Mouse (Mus musculus) CH12.LX (cell line): ENCODE results near the gene Rbm47. TPM values are rescaled to one million over a fixed set of nuclear protein-coding genes. Genes with fewer than 3 reads are reported as not detected.

Experiments used
- DNase-seq: peaks from one replicate; pipeline ENCODE4 v3.0.0-alpha.2; 2013; ENCODE audit errors: extremely low read depth
- H3K27ac ChIP-seq: 2 replicates; pipeline ENCODE4 v1.5.1; 2012; ENCODE audit warnings: low read depth, mild to moderate bottlenecking, control low read depth, moderate library complexity; ENCODE audit not compliant: insufficient read depth
- H3K27me3 ChIP-seq: replicated peaks from 2 replicates; pipeline ENCODE3; 2012; ENCODE audit warnings: inconsistent platforms
- H3K36me3 ChIP-seq, 2 experiments: replicated peaks in 1 of 2; 2 replicates each; pipeline versions ENCODE3 to v1.6.1; 2012; ENCODE audit warnings: inconsistent platforms in 1 of 2, low read length in 1 of 2, mild to moderate bottlenecking in 1 of 2, mixed read lengths in 1 of 2, moderate library complexity in 1 of 2; ENCODE audit not compliant: control insufficient read depth in 1 of 2, insufficient read depth in 1 of 2
- H3K4me1 ChIP-seq, 2 experiments: 2 replicates each; pipeline ENCODE4 v1.6.1; 2012; ENCODE audit warnings: inconsistent platforms in 1 of 2, moderate library complexity in 1 of 2; ENCODE audit not compliant: insufficient read depth in 2 of 2, control insufficient read depth in 1 of 2
- H3K4me2 ChIP-seq: 2 replicates; pipeline ENCODE4 v1.6.1; 2012; ENCODE audit warnings: low read depth, mild to moderate bottlenecking, control low read depth; ENCODE audit not compliant: poor library complexity, insufficient read depth, severe bottlenecking
- H3K4me3 ChIP-seq, 3 experiments: fragments of 150-350 bp in 1 of 3; sonication (generic) in 1 of 3; replicated peaks in 1 of 3; 2 replicates each; pipeline versions ENCODE3 to v1.5.1; 2011 to 2012; ENCODE audit warnings: low read depth in 2 of 3, low read length in 2 of 3, mild to moderate bottlenecking in 2 of 3, moderate library complexity in 2 of 3, control low read depth in 1 of 3, improper control_type of control experiment in 1 of 3, inconsistent platforms in 1 of 3, mixed read lengths in 1 of 3; ENCODE audit not compliant: poor library complexity in 1 of 3
- H3K79me2 ChIP-seq: replicated peaks from 2 replicates; pipeline ENCODE4 v1.6.1; 2012; ENCODE audit warnings: mild to moderate bottlenecking, moderate library complexity; ENCODE audit not compliant: control insufficient read depth, poor library complexity, insufficient read depth, severe bottlenecking; ENCODE audit errors: extremely low read depth
- H3K9ac ChIP-seq: 2 replicates; pipeline ENCODE4 v1.6.1; 2012; ENCODE audit warnings: low read depth, mild to moderate bottlenecking, control low read depth, moderate library complexity; ENCODE audit not compliant: insufficient read depth
- H3K9me3 ChIP-seq: replicated peaks from 2 replicates; pipeline ENCODE3; 2012; ENCODE audit warnings: low read length, inconsistent platforms, mixed read lengths
- BHLHE40 ChIP-seq: IDR thresholded peaks from 2 replicates; pipeline ENCODE4 v1.6.1; 2011; ENCODE audit warnings: mild to moderate bottlenecking, low read depth, low read length, improper control_type of control experiment
- CHD1 ChIP-seq: IDR thresholded peaks from 2 replicates; pipeline ENCODE4 v1.6.1; 2012; ENCODE audit warnings: low read depth, low read length, improper control_type of control experiment, inconsistent platforms
- CHD2 ChIP-seq: IDR thresholded peaks from 2 replicates; pipeline ENCODE4 v1.6.1; 2011; ENCODE audit warnings: low read length, improper control_type of control experiment
- CTCF ChIP-seq, 2 experiments: IDR thresholded peaks in 1 of 2; conservative IDR thresholded peaks in 1 of 2; 2 replicates each; pipeline ENCODE4 v1.5.1; 2011 to 2012; ENCODE audit warnings: low read depth in 2 of 2, low read length in 2 of 2, improper control_type of control experiment in 1 of 2, inconsistent platforms in 1 of 2, mild to moderate bottlenecking in 1 of 2, moderate library complexity in 1 of 2
- ELF1 ChIP-seq: IDR thresholded peaks from 2 replicates; pipeline ENCODE4 v1.6.1; 2014; ENCODE audit warnings: low read depth, mild to moderate bottlenecking, inconsistent platforms, low read length, improper control_type of control experiment
- ETS1 ChIP-seq: conservative IDR thresholded peaks from 2 replicates; pipeline ENCODE4 v1.6.1; 2012; ENCODE audit warnings: low read depth, mild to moderate bottlenecking, inconsistent platforms, low read length, improper control_type of control experiment, moderate library complexity
- HCFC1 ChIP-seq: IDR thresholded peaks from 2 replicates; pipeline ENCODE4 v1.6.1; 2012; ENCODE audit warnings: low read depth, mild to moderate bottlenecking, inconsistent platforms, low read length, improper control_type of control experiment
- IRF4 ChIP-seq: IDR thresholded peaks from 2 replicates; pipeline ENCODE4 v1.6.1; 2014; ENCODE audit warnings: low read depth, mild to moderate bottlenecking, inconsistent platforms, low read length, improper control_type of control experiment
- JUN ChIP-seq: IDR thresholded peaks from 2 replicates; pipeline ENCODE4 v1.6.1; 2011; ENCODE audit warnings: low read depth, mild to moderate bottlenecking, low read length, improper control_type of control experiment, moderate library complexity; ENCODE audit not compliant: insufficient read depth
- KAT2A ChIP-seq: IDR thresholded peaks from 2 replicates; pipeline ENCODE4 v1.6.1; 2012; ENCODE audit warnings: low read length, improper control_type of control experiment, inconsistent platforms; ENCODE audit not compliant: insufficient replicate concordance
- MAFK ChIP-seq: IDR thresholded peaks from 2 replicates; pipeline ENCODE4 v1.6.1; 2011; ENCODE audit warnings: low read length, improper control_type of control experiment; ENCODE audit not compliant: insufficient replicate concordance
- MAZ ChIP-seq: IDR thresholded peaks from 2 replicates; pipeline ENCODE4 v1.6.1; 2012; ENCODE audit warnings: low read depth, mild to moderate bottlenecking, inconsistent platforms, low read length, improper control_type of control experiment, moderate library complexity
- MEF2A ChIP-seq: IDR thresholded peaks from 2 replicates; pipeline ENCODE4 v1.6.1; 2014; ENCODE audit warnings: low read depth, mild to moderate bottlenecking, inconsistent platforms, low read length, improper control_type of control experiment, borderline replicate concordance
- NELFE ChIP-seq: IDR thresholded peaks from 2 replicates; pipeline ENCODE4 v1.6.1; 2011; ENCODE audit warnings: low read depth, low read length, improper control_type of control experiment
- NRF1 ChIP-seq: IDR thresholded peaks from 2 replicates; pipeline ENCODE4 v1.6.1; 2014; ENCODE audit warnings: low read depth, mild to moderate bottlenecking, inconsistent platforms, low read length, improper control_type of control experiment, moderate library complexity
- PAX5 ChIP-seq: IDR thresholded peaks from 2 replicates; pipeline ENCODE4 v1.6.1; 2012; ENCODE audit warnings: low read length, inconsistent platforms, mixed read lengths
- POLR2A ChIP-seq: IDR thresholded peaks from 2 replicates; pipeline ENCODE4 v1.6.1; 2011; ENCODE audit warnings: low read depth, mild to moderate bottlenecking, improper control_type of control experiment, low read length
- POLR2AphosphoS2 ChIP-seq: IDR thresholded peaks from 2 replicates; pipeline ENCODE4 v1.6.1; 2011; ENCODE audit warnings: low read depth, low read length, improper control_type of control experiment
- RAD21 ChIP-seq: IDR thresholded peaks from 2 replicates; pipeline ENCODE4 v1.6.1; 2011; ENCODE audit warnings: low read depth, mild to moderate bottlenecking, low read length, improper control_type of control experiment, moderate library complexity
- RCOR1 ChIP-seq: conservative IDR thresholded peaks from 2 replicates; pipeline ENCODE4 v1.6.1; 2012; ENCODE audit warnings: low read depth, mild to moderate bottlenecking, inconsistent platforms, low read length, improper control_type of control experiment
- SMC3 ChIP-seq: IDR thresholded peaks from 2 replicates; pipeline ENCODE4 v1.6.1; 2011; ENCODE audit warnings: low read depth, low read length, improper control_type of control experiment
- TBP ChIP-seq: conservative IDR thresholded peaks from 2 replicates; pipeline ENCODE4 v1.6.1; 2011; ENCODE audit warnings: low read depth, low read length, improper control_type of control experiment
- TCF12 ChIP-seq: IDR thresholded peaks from 2 replicates; pipeline ENCODE4 v1.6.1; 2014; ENCODE audit warnings: low read depth, mild to moderate bottlenecking, inconsistent platforms, low read length, improper control_type of control experiment
- USF1 ChIP-seq: IDR thresholded peaks from 2 replicates; pipeline ENCODE4 v1.6.1; 2014; ENCODE audit warnings: low read depth, mild to moderate bottlenecking, inconsistent platforms, low read length, improper control_type of control experiment
- USF2 ChIP-seq: conservative IDR thresholded peaks from 2 replicates; pipeline ENCODE4 v1.6.1; 2011; ENCODE audit warnings: low read depth, low read length, improper control_type of control experiment
- ZC3H11A ChIP-seq: IDR thresholded peaks from 2 replicates; pipeline ENCODE4 v1.6.1; 2012; ENCODE audit warnings: low read depth, mild to moderate bottlenecking, inconsistent platforms, low read length, improper control_type of control experiment
- ZKSCAN1 ChIP-seq: IDR thresholded peaks from 2 replicates; pipeline ENCODE4 v1.6.1; 2012; ENCODE audit warnings: low read depth, inconsistent platforms, low read length, improper control_type of control experiment, borderline replicate concordance
- ZMIZ1 ChIP-seq: IDR thresholded peaks from 2 replicates; pipeline ENCODE4 v1.6.1; 2012; ENCODE audit warnings: low read depth, mild to moderate bottlenecking, inconsistent platforms, low read length, improper control_type of control experiment
- ZNF384 ChIP-seq: IDR thresholded peaks from 2 replicates; pipeline ENCODE4 v1.6.1; 2012; ENCODE audit warnings: low read depth, low read length, improper control_type of control experiment, inconsistent platforms
- dilution Hi-C: fragments of 300-500 bp; cut with MboI; formaldehyde crosslinking; loops from 2 replicates; pipeline ENCODE4 v1.14.3; 2020; ENCODE audit warnings: low sequenced_read_pairs; ENCODE audit not compliant: extremely low pct_unique_long_range_greater_than_20kb, extremely low pct_ligation_motif_present
- in situ Hi-C: fragments of 300-500 bp; cut with MboI; formaldehyde crosslinking; loops from 3 replicates; pipeline ENCODE4 v1.14.3; 2019; ENCODE audit warnings: low sequenced_read_pairs, low pct_ligation_motif_present, low pct_unique_long_range_greater_than_20kb, mixed read lengths
- polyA plus RNA-seq: library from polyadenylated mRNA; unstranded; fragments of >175 nt; gene quantifications from 2 replicates; pipeline ENCODE4 v1.2.1, GENCODE M21; 2012; ENCODE audit warnings: low read depth; ENCODE audit not compliant: insufficient read length
- total RNA-seq, 2 experiments: library from RNA; depleted of rRNA; stranded (reverse); fragments of 300-350 nt in 1 of 2; fragments of >200 nt in 1 of 2; gene quantifications; 2 replicates each; pipeline ENCODE4 v1.2.3; 2012 to 2014

The Rbm47 gene
- total and polyA plus RNA-seq, 3 experiments = 0.08 to 9.2 (median 1.1) TPM

- in situ Hi-C loops = no loop called here
- no peak for DNase-seq
- peaks cover 10 to 35% of the 10 kb centered on the region in 2 experiments for H3K36me3 ChIP-seq
- no peak overlapping the region for H3K4me2 ChIP-seq
- H3K79me2 ChIP-seq = no peaks in the 10 kb centered on the region
- H3K4me1 ChIP-seq = no peaks in the 10 kb centered on the region
- H3K27me3 ChIP-seq = no peaks in the 10 kb centered on the region
- TF ChIP-seq CHD1 = no peak
- no peak for TF ChIP-seq ZKSCAN1
- no peak for TF ChIP-seq ZMIZ1
- no peak for TF ChIP-seq POLR2A
- no peak for TF ChIP-seq MEF2A
- no peak for TF ChIP-seq NELFE
- TF ChIP-seq MAZ = no peak
- TF ChIP-seq MAFK = no peak
- no peak for TF ChIP-seq BHLHE40
- no peak for TF ChIP-seq TCF12
- TF ChIP-seq IRF4 = no peak
- TF ChIP-seq PAX5 = no peak
- TF ChIP-seq USF1 = no peak
- no peak for TF ChIP-seq CTCF (conservative IDR thresholded peaks at IDR 0.05 in 1 of 2, IDR thresholded peaks at IDR 0.05 in 1 of 2; ENCODE audit: low read depth in 2 of 2, low read length in 2 of 2)
- no peak for TF ChIP-seq NRF1
- TF ChIP-seq RCOR1 = no peak
- TF ChIP-seq USF2 = no peak
- TF ChIP-seq HCFC1 = no peak
- no peak for TF ChIP-seq RAD21
- no peak for TF ChIP-seq ZC3H11A
- TF ChIP-seq, all 38 proteins: peak for 0
- H3K27ac ChIP-seq = no peak overlapping the region
- H3K9ac ChIP-seq = no peak overlapping the region
- H3K9me3 ChIP-seq = no peaks in the 10 kb centered on the region
- dilution Hi-C loops = no loop called here
- H3K4me3 ChIP-seq = no peak overlapping the region
Measured at GRCm38 (mm10) chr5:66028232-66028631, 144.7 kb downstream of the Rbm47 start.

- no peak for TF ChIP-seq NELFE
- no peak for TF ChIP-seq SMC3
- TF ChIP-seq KAT2A = no peak
- TF ChIP-seq ZNF384 = no peak
- TF ChIP-seq ELF1 = no peak
- TF ChIP-seq USF2 = no peak
- no peak for TF ChIP-seq ETS1
- no peak for TF ChIP-seq CHD2
- TF ChIP-seq POLR2AphosphoS2 = no peak
- no peak for TF ChIP-seq JUN
- no peak for TF ChIP-seq CTCF (conservative IDR thresholded peaks at IDR 0.05 in 1 of 2, IDR thresholded peaks at IDR 0.05 in 1 of 2; ENCODE audit: low read depth in 2 of 2, low read length in 2 of 2)
- TF ChIP-seq MAZ = no peak
- TF ChIP-seq TBP = no peak
- TF ChIP-seq MEF2A = no peak
- no peak for TF ChIP-seq CHD1
- dilution Hi-C loops = no loop called here
- Histone ChIP-seq H3K9me3 (no peaks in the 10 kb centered on the region), H3K9ac (no peak overlapping the region), H3K4me3 (no peak overlapping the region), H3K27me3 (no peaks in the 10 kb centered on the region), H3K4me1 (no peaks in the 10 kb centered on the region), H3K27ac (no peak overlapping the region), H3K79me2 (no peaks in the 10 kb centered on the region), H3K4me2 (no peak overlapping the region), H3K36me3 (peaks cover 13 to 42% of the 10 kb centered on the region in 2 experiments)
- in situ Hi-C loops = no loop called here
- no peak for DNase-seq
Measured at GRCm38 (mm10) chr5:66027206-66027605, 145.7 kb downstream of the Rbm47 start.
